Mouse (Mus musculus): ENCODE measurements around the gene Exoc1. TPM values are rescaled to one million over a fixed set of nuclear protein-coding genes. Genes with fewer than 3 reads are reported as not detected.

Exoc1 gene
- polyA plus RNA-seq, 1 experiment from 2014 or later: 13.9 TPM

- TF ChIP-seq EP300 (IDR thresholded peaks at IDR 0.05) (no peak), CTCF (IDR thresholded peaks at IDR 0.05) (peak; percentile 84)
- peak; percentile 99 for ATAC-seq
- peak within 1 kb of the TSS; percentile 89 for H3K4me3 ChIP-seq (ENCODE audit: low read depth, low read length)
- H3K36me3 ChIP-seq (ENCODE audit: insufficient read depth, low read length): no peaks in the 10 kb centered on the region
- peaks cover 2% of the 10 kb centered on the region; the same call in 1 of the 2 replicates for H3K4me1 ChIP-seq (ENCODE audit: insufficient read depth, low read depth, low read length)
- DNase-seq (ENCODE audit: low spot score): peak; percentile 94
- peak within 1 kb of the TSS; percentile 75 for H3K27ac ChIP-seq (ENCODE audit: low read length)
- no peaks in the 10 kb centered on the region for H3K9me3 ChIP-seq (ENCODE audit: low read length)
- H3K9ac ChIP-seq (replicated peaks; ENCODE audit: low read depth): peak within 1 kb of the TSS; percentile 67
- H3K27me3 ChIP-seq (replicated peaks; ENCODE audit: insufficient read depth, low read length): no peaks in the 10 kb centered on the region
- peak within 1 kb of the TSS; percentile 77 for H3K4me2 ChIP-seq (replicated peaks; ENCODE audit: low read depth, low read length)
- under 1% methylated on average over 62 of the region's 92 CpGs for WGBS
Measured at GRCm38 (mm10) chr5:76588551-76589283, 59.6 kb downstream of the Exoc1 start, which contains the start of gene Cep135. Cep135 (plus strand) TSS chr5:76588698.

- Histone ChIP-seq H3K27me3 (replicated peaks; ENCODE audit: insufficient read depth, low read length) (no peaks in the 10 kb centered on the region), H3K9me3 (ENCODE audit: low read length) (no peaks in the 10 kb centered on the region), H3K4me3 (ENCODE audit: low read depth, low read length) (peak overlapping the region; percentile 89), H3K27ac (ENCODE audit: low read length) (peak overlapping the region; percentile 75), H3K4me1 (ENCODE audit: insufficient read depth, low read depth, low read length) (peaks cover 2% of the 10 kb centered on the region; the same call in 1 of the 2 replicates), H3K4me2 (replicated peaks; ENCODE audit: low read depth, low read length) (peak overlapping the region; percentile 77), H3K36me3 (ENCODE audit: insufficient read depth, low read length) (no peaks in the 10 kb centered on the region), H3K9ac (replicated peaks; ENCODE audit: low read depth) (peak overlapping the region; percentile 67; the same call in 1 of the 2 replicates)
- ATAC-seq: no peak
- no peak for DNase-seq (ENCODE audit: low spot score)
- WGBS: 10% methylated on average over 7 of the region's 7 CpGs
- TF ChIP-seq EP300 (IDR thresholded peaks at IDR 0.05) (no peak), CTCF (IDR thresholded peaks at IDR 0.05) (no peak)
Measured at GRCm38 (mm10) chr5:76589311-76589710, 60.2 kb downstream of the Exoc1 start.

- Histone ChIP-seq H3K27me3 (replicated peaks; ENCODE audit: insufficient read depth, low read length) (no peaks in the 10 kb centered on the region), H3K4me3 (ENCODE audit: low read depth, low read length) (no peak overlapping the region), H3K9ac (replicated peaks; ENCODE audit: low read depth) (no peak overlapping the region), H3K36me3 (ENCODE audit: insufficient read depth, low read length) (peaks cover 4% of the 10 kb centered on the region; the same call in 1 of the 2 replicates), H3K27ac (ENCODE audit: low read length) (no peak overlapping the region), H3K9me3 (ENCODE audit: low read length) (no peaks in the 10 kb centered on the region), H3K4me2 (replicated peaks; ENCODE audit: low read depth, low read length) (no peak overlapping the region; the same call in 1 of the 2 replicates), H3K4me1 (ENCODE audit: insufficient read depth, low read depth, low read length) (peaks cover 2% of the 10 kb centered on the region; the same call in 1 of the 2 replicates)
- TF ChIP-seq EP300 (IDR thresholded peaks at IDR 0.05): no peak
- no peak for TF ChIP-seq CTCF (IDR thresholded peaks at IDR 0.05)
- WGBS: 85% methylated on average over 2 of the region's 2 CpGs
- DNase-seq (ENCODE audit: low spot score): no peak
- no peak for ATAC-seq
Measured at GRCm38 (mm10) chr5:76590009-76590408, 60.9 kb downstream of the Exoc1 start.

- DNase-seq (ENCODE audit: low spot score) (no peak), ATAC-seq (no peak)
- Histone ChIP-seq H3K27ac (ENCODE audit: low read length) (no peak overlapping the region), H3K9me3 (ENCODE audit: low read length) (no peaks in the 10 kb centered on the region), H3K4me1 (ENCODE audit: insufficient read depth, low read depth, low read length) (peaks cover 2% of the 10 kb centered on the region; the same call in 1 of the 2 replicates), H3K36me3 (ENCODE audit: insufficient read depth, low read length) (peaks cover 11% of the 10 kb centered on the region; the same call in 1 of the 2 replicates), H3K4me2 (replicated peaks; ENCODE audit: low read depth, low read length) (no peak overlapping the region), H3K27me3 (replicated peaks; ENCODE audit: insufficient read depth, low read length) (no peaks in the 10 kb centered on the region), H3K9ac (replicated peaks; ENCODE audit: low read depth) (no peak overlapping the region), H3K4me3 (ENCODE audit: low read depth, low read length) (no peak overlapping the region)
- no peak for TF ChIP-seq CTCF (IDR thresholded peaks at IDR 0.05)
- no peak for TF ChIP-seq EP300 (IDR thresholded peaks at IDR 0.05)
- 61% methylated on average over 9 of the region's 9 CpGs for WGBS
Measured at GRCm38 (mm10) chr5:76591885-76592284, 62.8 kb downstream of the Exoc1 start.

- Histone ChIP-seq H3K9ac (replicated peaks; ENCODE audit: low read depth) (no peak overlapping the region), H3K4me2 (replicated peaks; ENCODE audit: low read depth, low read length) (no peak overlapping the region), H3K4me3 (ENCODE audit: low read depth, low read length) (no peak overlapping the region), H3K27ac (ENCODE audit: low read length) (no peak overlapping the region), H3K27me3 (replicated peaks; ENCODE audit: insufficient read depth, low read length) (no peaks in the 10 kb centered on the region), H3K4me1 (ENCODE audit: insufficient read depth, low read depth, low read length) (no peaks in the 10 kb centered on the region), H3K36me3 (ENCODE audit: insufficient read depth, low read length) (peaks cover 35% of the 10 kb centered on the region; the same call in 1 of the 2 replicates), H3K9me3 (ENCODE audit: low read length) (no peaks in the 10 kb centered on the region)
- DNase-seq (ENCODE audit: low spot score) (no peak), ATAC-seq (no peak)
- TF ChIP-seq EP300 (IDR thresholded peaks at IDR 0.05): no peak
- TF ChIP-seq CTCF (IDR thresholded peaks at IDR 0.05): no peak
- WGBS: 95% methylated on average over 8 of the region's 8 CpGs
Measured at GRCm38 (mm10) chr5:76609702-76610370, 80.7 kb downstream of the Exoc1 start.

GRCm38 (mm10) chr5:76612867-76613499 lies 83.9 kb downstream of the Exoc1 start:
- DNase-seq (ENCODE audit: low spot score) (no peak), ATAC-seq (no peak)
- H3K27ac ChIP-seq (ENCODE audit: low read length): no peak overlapping the region
- H3K36me3 ChIP-seq (ENCODE audit: insufficient read depth, low read length): peaks cover 39% of the 10 kb centered on the region; the same call in 1 of the 2 replicates
- no peaks in the 10 kb centered on the region for H3K9me3 ChIP-seq (ENCODE audit: low read length)
- TF ChIP-seq EP300 (IDR thresholded peaks at IDR 0.05) (no peak), CTCF (IDR thresholded peaks at IDR 0.05) (no peak)
- H3K9ac ChIP-seq (replicated peaks; ENCODE audit: low read depth): no peak overlapping the region
- 89% methylated on average over 6 of the region's 6 CpGs for WGBS
- no peak overlapping the region for H3K4me3 ChIP-seq (ENCODE audit: low read depth, low read length)
- no peaks in the 10 kb centered on the region for H3K27me3 ChIP-seq (replicated peaks; ENCODE audit: insufficient read depth, low read length)
- no peaks in the 10 kb centered on the region for H3K4me1 ChIP-seq (ENCODE audit: insufficient read depth, low read depth, low read length)
- H3K4me2 ChIP-seq (replicated peaks; ENCODE audit: low read depth, low read length): no peak overlapping the region
